Mouse (Mus musculus) cerebellum, postnatal 36 days (tissue): ENCODE data around the gene Gm21954.
A peak's percentile ranks its signal among the peaks of the same experiment; 100 is the strongest.

ENCODE experiments used
- DNase-seq, 2 experiments: peaks; one replicate each; pipeline ENCODE4 v3.0.0; 2021 to 2022; ENCODE audit warnings: mixed read lengths in 2 of 2

The Gm21954 gene

GRCm38 (mm10) chr3:55418845-55419244 lies 53.2 kb downstream of the Gm21954 start:
- no peak for DNase-seq

- DNase-seq = peak; percentile 28 to 38
Observed at GRCm38 (mm10) chr3:55415527-55415950, 56.5 kb downstream of the Gm21954 start.
